Mouse (Mus musculus) G1E (cell line): ENCODE data around the gene Aup1.

Experiments
- CTCF ChIP-seq: IDR thresholded peaks from 2 replicates; pipeline ENCODE4 v1.5.1; 2012; ENCODE audit warnings: low read depth, low read length, inconsistent platforms, mixed read lengths
- POLR2AphosphoS5 ChIP-seq: IDR thresholded peaks from 2 replicates; pipeline ENCODE4 v1.6.1; 2012; ENCODE audit warnings: low read depth, low read length, inconsistent platforms; ENCODE audit not compliant: insufficient replicate concordance
- TAL1 ChIP-seq: conservative IDR thresholded peaks from 2 replicates; pipeline ENCODE4 v1.6.1; 2012; ENCODE audit warnings: low read depth, low read length, inconsistent platforms, mixed read lengths

- TF ChIP-seq CTCF = no peak
- peak; percentile 79 for TF ChIP-seq POLR2AphosphoS5
- no peak for TF ChIP-seq TAL1
These were observed 4.4 kb downstream of the Aup1 start for GRCm38 (mm10) chr6:83058725-83059124.
